Mouse (Mus musculus): Measurements from ENCODE around the gene Zfp507.

GRCm38 (mm10) chr7:35836851-35837250 lies 34.0 kb upstream of the Zfp507 start:
- TF ChIP-seq CTCF (IDR thresholded peaks at IDR 0.05; ENCODE audit: borderline replicate concordance, insufficient read depth, low read depth, low read length) (no peak), POLR2A (IDR thresholded peaks at IDR 0.05; ENCODE audit: borderline replicate concordance, insufficient read depth, low read length) (no peak)
